Mouse (Mus musculus) stomach, postnatal 0 days (tissue): Measurements from ENCODE around the gene Manbal.

Experiments used
- CTCF ChIP-seq: IDR thresholded peaks from 2 replicates; pipeline ENCODE4 v1.5.1; 2016; ENCODE audit warnings: antibody characterized with exemption, low read depth, mild to moderate bottlenecking, moderate library complexity
- EP300 ChIP-seq: optimal IDR thresholded peaks from 2 replicates; pipeline ENCODE3; 2016; ENCODE audit warnings: antibody characterized with exemption

GRCm38 (mm10) chr2:157434497-157434896 lies 67.1 kb downstream of the Manbal start:
- TF ChIP-seq EP300: no peak
- TF ChIP-seq CTCF: no peak
